ENCODE assay signal across 10 mouse cellular contexts in the genomic region with DNA sequence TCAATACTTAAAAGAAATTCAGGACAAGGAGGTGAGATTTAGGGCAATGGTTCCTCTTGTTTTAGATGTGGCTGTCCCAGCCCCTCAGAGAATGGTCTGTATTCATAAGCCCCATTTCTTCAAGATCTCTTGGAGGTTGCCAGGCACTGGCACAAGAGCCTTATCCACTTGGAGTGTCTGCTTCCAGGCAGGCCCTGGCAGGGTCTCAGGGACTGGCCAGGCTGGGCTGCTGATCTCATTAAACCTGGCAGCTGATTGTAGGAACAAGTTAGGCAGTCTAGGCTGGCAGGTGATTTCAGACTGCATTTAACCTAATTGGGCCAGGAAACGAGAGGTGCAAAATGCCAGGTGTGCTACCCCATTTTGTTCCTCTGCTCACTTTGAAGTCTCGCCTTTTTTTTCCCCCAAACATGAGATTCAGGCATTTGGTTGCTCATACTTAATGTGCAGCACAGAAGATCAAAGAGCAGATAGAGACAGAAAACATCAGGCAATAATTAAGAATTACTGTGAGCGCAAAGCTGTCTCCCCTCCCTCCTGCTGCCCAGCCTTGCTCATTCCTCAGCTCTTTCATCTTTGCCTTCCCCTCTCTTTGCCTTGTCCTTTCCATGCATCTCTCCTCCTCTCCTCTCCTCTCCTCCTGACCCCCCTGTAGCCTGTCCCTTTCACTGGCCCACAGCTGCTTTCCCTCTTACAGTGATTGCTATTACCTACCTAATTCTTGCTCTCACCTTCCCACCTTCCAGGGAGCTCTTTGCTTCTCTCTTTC.
A peak's percentile ranks its signal among the peaks of the same experiment; 100 is the strongest.
DNase-seq lines count a peak whose midpoint lies in the region; ATAC-seq lines count a peak whose summit lies in the region.
"Had no signal": no experiment of that assay in that cellular context is flagged by ENCODE, and none has a peak within 500 bp of the region (broad histone marks: within the 10 kb centered on the region; RNA-seq: fewer than 3 reads in every experiment).

No protein-coding gene starts in this region.

- H3K4me2 ChIP-seq in forebrain, embryonic 15.5 days (replicated peaks) = no peak overlapping the region
- H3K4me2 ChIP-seq in intestine, embryonic 15.5 days (replicated peaks) = no peak overlapping the region
- H3K4me2 ChIP-seq: embryonic facial prominence, embryonic 15.5 days had no signal

- peak overlapping the region; percentile 74 for H3K27ac ChIP-seq in forebrain, embryonic 15.5 days (replicated peaks)
- no peak overlapping the region for H3K27ac ChIP-seq in intestine, embryonic 15.5 days
- H3K27ac ChIP-seq: embryonic facial prominence, embryonic 15.5 days had no signal

- DNase-seq in lung, postnatal 36 days = peak; percentile 6
- no peak for DNase-seq in lung, postnatal 25 days (ENCODE audit: low spot score)
- DNase-seq in layer of hippocampus, postnatal 36 days = peak; percentile 32 to 33
- peak; percentile 23 for DNase-seq in right cerebral cortex, postnatal 14 days
- DNase-seq in adrenal gland, adult 18-20 months (ENCODE audit: low spot score in 2 of 2) = no peak

- H3K9me3 ChIP-seq in forebrain, embryonic 15.5 days = no peaks in the 10 kb centered on the region
- no peaks in the 10 kb centered on the region for H3K9me3 ChIP-seq in intestine, embryonic 15.5 days
- H3K9me3 ChIP-seq: embryonic facial prominence, embryonic 15.5 days had no signal

- H3K36me3 ChIP-seq in forebrain, embryonic 15.5 days = no peaks in the 10 kb centered on the region
- no peaks in the 10 kb centered on the region for H3K36me3 ChIP-seq in intestine, embryonic 15.5 days
- H3K36me3 ChIP-seq: embryonic facial prominence, embryonic 15.5 days had no signal

- peaks cover 17% of the 10 kb centered on the region for H3K4me1 ChIP-seq in forebrain, embryonic 15.5 days
- no peaks in the 10 kb centered on the region for H3K4me1 ChIP-seq in intestine, embryonic 15.5 days (replicated peaks)

- no peak overlapping the region for H3K9ac ChIP-seq in forebrain, embryonic 15.5 days (replicated peaks)
- H3K9ac ChIP-seq in intestine, embryonic 15.5 days = no peak overlapping the region
- H3K9ac ChIP-seq: embryonic facial prominence, embryonic 15.5 days had no signal

- H3K4me3 ChIP-seq in forebrain, embryonic 15.5 days = no peak overlapping the region
- no peak overlapping the region for H3K4me3 ChIP-seq in intestine, embryonic 15.5 days (replicated peaks)
- H3K4me3 ChIP-seq: embryonic facial prominence, embryonic 15.5 days had no signal

- peak; percentile 80 for ATAC-seq in forebrain, embryonic 15.5 days (replicated peaks)
- ATAC-seq in megakaryocyte, adult 5-6 weeks (ENCODE audit: poor library complexity, severe bottlenecking) = no peak
- ATAC-seq in intestine, embryonic 15.5 days = no peak
- ATAC-seq: Patski had no signal

- WGBS in forebrain, embryonic 15.5 days = 27% methylated on average over 3 of the region's 3 CpGs
- WGBS in intestine, embryonic 15.5 days = 57% methylated on average over 3 of the region's 3 CpGs

- H3K27me3 ChIP-seq in forebrain, embryonic 15.5 days = no peaks in the 10 kb centered on the region
- H3K27me3 ChIP-seq in intestine, embryonic 15.5 days (replicated peaks) = no peaks in the 10 kb centered on the region
- H3K27me3 ChIP-seq: embryonic facial prominence, embryonic 15.5 days; Patski had no signal

Comparison
In these comparisons a context has a peak if more than half of its experiments do, and no peak if none do; other contexts are left out.
1. DNase-seq: peak in lung, postnatal 36 days (single experiment), layer of hippocampus, postnatal 36 days (2 of 2) and right cerebral cortex, postnatal 14 days (single experiment); none in lung, postnatal 25 days (single experiment) and adrenal gland, adult 18-20 months (0 of 2).